Mouse (Mus musculus) liver, embryonic 13.5 days (tissue): Measurements from ENCODE around the gene Zfpl1. TPM values are rescaled to one million over a fixed set of nuclear protein-coding genes. Genes with fewer than 3 reads are reported as not detected.

ENCODE experiments used
- ATAC-seq: fragments of 200-750 bp; cut with Nextera tagmentation; 2 replicates; pipeline ENCODE4 v1.8.0; 2017; ENCODE audit warnings: low read depth, mild to moderate bottlenecking, moderate number of reproducible peaks, moderate library complexity
- DNase-seq: peaks from one replicate; pipeline ENCODE4 v3.0.0; 2022
- H3K27ac ChIP-seq: fragments of 300-500 bp; sonication (generic); 2 replicates; pipeline ENCODE4 v1.5.1; 2015; ENCODE audit warnings: moderate library complexity, mild to moderate bottlenecking, inconsistent platforms
- H3K27me3 ChIP-seq: fragments of 300-500 bp; sonication (generic); 2 replicates; pipeline ENCODE4 v1.6.1; 2015; ENCODE audit warnings: mild to moderate bottlenecking, inconsistent platforms
- H3K36me3 ChIP-seq: fragments of 300-500 bp; sonication (generic); 2 replicates; pipeline ENCODE4 v1.6.1; 2015; ENCODE audit warnings: mild to moderate bottlenecking, inconsistent platforms
- H3K4me1 ChIP-seq: fragments of 300-500 bp; sonication (generic); replicated peaks from 2 replicates; pipeline ENCODE4 v1.6.1; 2015; ENCODE audit warnings: inconsistent platforms
- H3K4me2 ChIP-seq: fragments of 300-500 bp; sonication (generic); 2 replicates; pipeline ENCODE4 v1.6.1; 2015; ENCODE audit warnings: inconsistent platforms, mild to moderate bottlenecking, moderate library complexity
- H3K4me3 ChIP-seq: fragments of 300-500 bp; sonication (generic); replicated peaks from 2 replicates; pipeline ENCODE4 v1.5.1; 2015; ENCODE audit warnings: mild to moderate bottlenecking, inconsistent platforms
- H3K9ac ChIP-seq: fragments of 300-500 bp; sonication (generic); 2 replicates; pipeline ENCODE4 v1.6.1; 2015; ENCODE audit warnings: mild to moderate bottlenecking, inconsistent platforms
- H3K9me3 ChIP-seq: fragments of 300-500 bp; sonication (generic); replicated peaks from 2 replicates; pipeline ENCODE4 v1.6.1; 2016; ENCODE audit warnings: inconsistent platforms
- WGBS: fragments of 180-500 bp; shearing (Covaris S2); methylation state at CpG from one replicate; pipeline ENCODE4 v1.1.7; 2015; ENCODE audit not compliant: insufficient replicate concordance; 5-methylcytosine and 5-hydroxymethylcytosine counted together
- polyA plus RNA-seq: library from polyadenylated mRNA; unstranded; fragments of >200 nt; fragmentation: Nextera tagmentation; extraction: Ambion mirVana; gene quantifications from 2 replicates; pipeline ENCODE4 v1.2.1, GENCODE M21; 2015

The Zfpl1 gene
- polyA plus RNA-seq, 1 experiment from 2014 or later: 22.6 TPM

DNA sequence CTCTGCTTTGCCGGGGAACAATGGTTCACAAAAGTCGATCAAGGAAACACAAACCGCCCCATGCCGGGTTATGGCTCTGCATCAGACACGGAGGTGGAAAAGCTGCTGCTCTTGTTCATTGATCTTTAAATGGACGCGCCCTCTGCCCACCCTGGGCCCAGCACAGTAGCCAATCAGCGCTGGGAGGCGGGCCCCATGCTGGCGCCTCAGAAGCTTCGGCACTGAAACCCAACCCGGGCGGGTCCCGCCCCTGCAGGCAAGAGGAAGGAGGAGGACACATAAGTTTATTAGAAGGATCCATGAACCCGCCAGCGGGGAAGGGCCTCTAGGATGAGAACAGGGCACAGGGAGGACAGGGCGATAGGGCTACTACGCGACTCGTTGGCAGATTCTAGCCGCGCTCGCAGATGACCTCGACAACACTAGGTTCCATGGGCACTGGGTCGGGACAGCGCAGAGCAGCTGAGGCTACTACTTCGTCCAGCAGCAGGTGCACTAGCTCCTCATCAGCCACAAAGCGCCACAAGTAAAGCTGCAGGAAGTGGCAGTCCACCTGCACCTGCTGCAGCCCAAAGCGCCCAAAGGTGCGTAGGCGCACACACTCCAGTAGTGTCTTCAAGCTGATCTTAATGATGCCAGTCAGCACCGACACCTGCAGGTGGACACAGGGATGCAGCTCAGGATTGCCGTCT lies 16.9 kb downstream of the Zfpl1 start, which contains the start of gene Tm7sf2:
Tm7sf2 (minus strand) TSS at position 650 of the 692 bp plus-strand sequence.
- Histone ChIP-seq H3K4me2 (peak within 1 kb of the TSS; percentile 93), H3K27me3 (no peaks in the 10 kb centered on the region), H3K36me3 (peaks cover 30% of the 10 kb centered on the region), H3K9me3 (no peaks in the 10 kb centered on the region), H3K4me3 (peak within 1 kb of the TSS; percentile 64), H3K27ac (peak within 1 kb of the TSS; percentile 84), H3K4me1 (peaks cover 42% of the 10 kb centered on the region), H3K9ac (peak within 1 kb of the TSS; percentile 79)
- peak; percentile 91 for ATAC-seq
- peak; percentile 91 for DNase-seq
- WGBS: 16% methylated on average over 33 of the region's 33 CpGs

DNA sequence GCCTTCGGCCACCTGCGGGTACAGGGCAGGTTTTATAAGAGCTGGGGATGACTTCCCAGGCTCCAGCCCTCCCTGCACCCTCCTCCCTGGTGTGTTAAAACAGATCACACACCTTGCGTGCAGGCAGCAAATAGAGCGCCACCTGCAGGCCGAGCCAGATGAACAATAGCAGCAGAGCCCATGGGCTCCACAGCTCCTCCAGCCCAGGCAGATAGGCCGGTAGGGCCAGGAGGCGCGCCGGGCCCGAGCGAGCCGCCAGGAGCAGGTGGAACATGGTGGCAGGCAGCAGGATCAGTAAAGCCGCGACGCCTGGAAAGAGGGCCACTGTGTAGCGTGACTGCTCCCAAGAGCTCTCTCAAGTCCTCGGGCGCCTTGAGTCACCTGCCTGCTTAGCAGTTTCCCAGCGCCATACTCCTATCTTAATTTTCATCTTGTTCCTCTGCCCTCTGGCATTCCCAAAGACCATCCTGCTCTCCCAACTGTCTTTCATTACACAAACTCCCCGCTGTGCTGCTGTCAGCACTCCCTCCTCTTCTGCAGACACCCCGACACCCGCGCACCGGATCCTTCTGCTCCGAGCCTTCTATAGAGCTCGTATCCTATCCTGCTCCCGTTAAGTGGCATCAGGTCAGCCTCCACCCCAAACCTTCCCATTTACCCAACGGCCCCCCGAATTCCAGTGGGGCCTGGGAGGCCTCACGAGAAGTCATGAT lies 17.6 kb downstream of the Zfpl1 start:
- Histone ChIP-seq H3K9me3 (no peaks in the 10 kb centered on the region), H3K4me2 (peak overlapping the region; percentile 93), H3K27me3 (no peaks in the 10 kb centered on the region), H3K4me3 (peak overlapping the region; percentile 64), H3K9ac (peak overlapping the region; percentile 79), H3K4me1 (peaks cover 49% of the 10 kb centered on the region), H3K27ac (peak overlapping the region; percentile 84), H3K36me3 (peaks cover 30% of the 10 kb centered on the region)
- DNase-seq (peak; percentile 83), ATAC-seq (peak; percentile 70)
- WGBS: under 1% methylated on average over 30 of the region's 30 CpGs

DNA sequence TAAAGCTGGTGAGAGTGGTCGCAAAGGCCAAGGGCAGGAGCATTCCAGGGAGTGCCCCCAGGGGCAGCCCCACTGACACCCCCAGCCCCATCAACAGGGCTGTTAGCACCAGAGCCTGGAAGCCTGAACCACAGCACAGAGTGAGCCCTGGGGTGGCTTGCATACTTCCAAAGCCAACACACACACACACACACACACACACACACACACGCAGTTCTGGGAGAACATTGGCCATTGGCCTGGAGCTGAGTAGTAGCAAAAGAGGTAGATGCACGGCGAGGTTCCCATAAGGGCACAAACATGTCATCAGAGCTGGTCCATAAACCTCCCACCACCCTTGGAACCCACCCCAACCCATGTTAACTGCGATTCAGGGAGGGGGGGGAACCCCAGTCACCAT lies 18.2 kb downstream of the Zfpl1 start:
- Histone ChIP-seq H3K4me1 (peaks cover 55% of the 10 kb centered on the region), H3K4me2 (peak overlapping the region; percentile 93), H3K27me3 (no peaks in the 10 kb centered on the region), H3K4me3 (peak overlapping the region; percentile 64), H3K36me3 (peaks cover 30% of the 10 kb centered on the region), H3K27ac (peak overlapping the region; percentile 84; the same call in 1 of the 2 replicates), H3K9ac (peak overlapping the region; percentile 79), H3K9me3 (no peaks in the 10 kb centered on the region)
- ATAC-seq (no peak), DNase-seq (no peak)
- WGBS: 44% methylated on average over 5 of the region's 5 CpGs

DNA sequence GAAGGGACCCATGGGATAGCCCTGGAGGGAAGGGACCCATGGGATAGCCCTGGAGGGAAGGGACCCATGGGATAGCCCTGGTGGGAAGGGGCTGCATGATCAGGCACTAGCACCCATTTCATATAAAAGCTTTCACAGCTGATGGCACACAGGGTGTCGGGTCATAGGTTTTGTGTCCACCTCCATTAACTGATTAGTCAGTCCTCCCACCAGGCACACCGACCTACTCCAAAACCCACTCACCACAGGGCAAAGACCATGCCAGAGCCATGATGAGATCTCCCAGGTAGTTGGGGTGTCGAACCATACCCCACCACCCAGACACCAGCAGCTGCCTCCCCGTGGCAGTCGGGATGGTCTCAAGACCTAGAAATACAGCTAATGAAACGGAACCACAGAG lies 21.7 kb downstream of the Zfpl1 start:
- Histone ChIP-seq H3K4me1 (peaks cover 70% of the 10 kb centered on the region), H3K9ac (peak overlapping the region; percentile 93; the same call in 1 of the 2 replicates), H3K4me3 (peak overlapping the region; percentile 81), H3K4me2 (peak overlapping the region; percentile 100), H3K27ac (peak overlapping the region; percentile 96), H3K36me3 (peaks cover 19% of the 10 kb centered on the region), H3K27me3 (no peaks in the 10 kb centered on the region), H3K9me3 (no peaks in the 10 kb centered on the region)
- DNase-seq: no peak
- no peak for ATAC-seq
- 88% methylated on average over 6 of the region's 6 CpGs for WGBS

DNA sequence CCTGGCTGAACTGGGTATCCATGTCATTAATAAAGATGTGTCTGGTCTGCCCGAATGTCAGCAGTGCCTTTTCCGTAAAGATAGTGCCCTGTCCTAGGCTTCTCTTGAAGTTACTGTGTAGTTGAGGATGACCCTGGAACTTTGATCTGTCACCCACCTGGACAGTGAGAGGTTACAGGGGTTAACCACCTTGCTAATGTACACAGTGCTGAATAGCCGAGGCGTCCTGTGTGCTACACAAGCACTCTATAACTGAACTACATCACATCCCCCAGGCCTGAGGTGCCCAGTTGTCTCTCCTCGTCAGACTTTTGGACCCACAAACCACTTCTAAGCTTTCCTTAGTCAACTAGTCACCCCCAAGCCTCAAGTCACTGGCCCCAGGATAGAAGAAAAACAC lies 22.3 kb downstream of the Zfpl1 start:
- Histone ChIP-seq H3K9me3 (no peaks in the 10 kb centered on the region), H3K4me1 (peaks cover 63% of the 10 kb centered on the region), H3K4me2 (peak overlapping the region; percentile 100), H3K9ac (peak overlapping the region; percentile 93), H3K27ac (peak overlapping the region; percentile 96), H3K4me3 (peak overlapping the region; percentile 81), H3K27me3 (no peaks in the 10 kb centered on the region), H3K36me3 (peaks cover 19% of the 10 kb centered on the region)
- no peak for ATAC-seq
- 47% methylated on average over 5 of the region's 5 CpGs for WGBS
- DNase-seq: no peak

DNA sequence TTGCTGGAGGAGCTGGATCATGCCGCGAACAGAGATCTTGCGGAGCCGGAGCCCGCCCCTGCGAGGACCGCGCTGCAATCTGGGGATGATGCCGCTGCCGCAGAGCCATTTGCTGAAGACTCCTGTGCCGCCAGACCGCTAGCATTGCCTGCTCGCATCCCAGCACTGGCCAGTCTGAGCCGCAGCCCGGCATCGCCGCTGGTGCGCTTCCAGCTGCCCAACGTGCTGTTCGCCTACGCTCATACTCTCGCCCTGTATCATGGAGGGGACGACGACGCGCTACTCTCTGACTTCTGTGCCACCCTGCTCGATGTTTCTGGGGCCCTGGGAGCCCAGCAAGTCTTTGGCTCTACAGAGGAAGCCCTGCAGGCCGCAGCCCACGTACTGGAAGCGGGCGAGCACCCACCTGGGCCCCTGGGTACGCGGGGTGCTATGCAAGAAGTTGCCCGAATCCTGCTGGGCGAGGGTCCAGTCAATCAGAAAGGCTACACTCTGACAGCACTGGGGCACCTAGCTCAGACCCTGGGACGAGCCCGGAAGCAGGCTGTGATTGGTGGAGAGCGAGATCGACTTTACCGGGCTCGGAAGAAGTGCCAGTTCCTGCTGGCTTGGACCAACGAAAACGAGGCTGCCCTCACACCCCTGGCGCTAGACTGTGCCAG lies 23.0 kb downstream of the Zfpl1 start:
- DNase-seq (peak; percentile 38), ATAC-seq (peak; percentile 16)
- H3K36me3 ChIP-seq: peaks cover 19% of the 10 kb centered on the region
- H3K4me3 ChIP-seq: peak overlapping the region; percentile 81
- no peaks in the 10 kb centered on the region for H3K27me3 ChIP-seq
- H3K9ac ChIP-seq: peak overlapping the region; percentile 93
- 1% methylated on average over 44 of the region's 44 CpGs for WGBS
- peak overlapping the region; percentile 96 for H3K27ac ChIP-seq
- peaks cover 60% of the 10 kb centered on the region for H3K4me1 ChIP-seq
- H3K9me3 ChIP-seq: no peaks in the 10 kb centered on the region
- H3K4me2 ChIP-seq: peak overlapping the region; percentile 100

DNA sequence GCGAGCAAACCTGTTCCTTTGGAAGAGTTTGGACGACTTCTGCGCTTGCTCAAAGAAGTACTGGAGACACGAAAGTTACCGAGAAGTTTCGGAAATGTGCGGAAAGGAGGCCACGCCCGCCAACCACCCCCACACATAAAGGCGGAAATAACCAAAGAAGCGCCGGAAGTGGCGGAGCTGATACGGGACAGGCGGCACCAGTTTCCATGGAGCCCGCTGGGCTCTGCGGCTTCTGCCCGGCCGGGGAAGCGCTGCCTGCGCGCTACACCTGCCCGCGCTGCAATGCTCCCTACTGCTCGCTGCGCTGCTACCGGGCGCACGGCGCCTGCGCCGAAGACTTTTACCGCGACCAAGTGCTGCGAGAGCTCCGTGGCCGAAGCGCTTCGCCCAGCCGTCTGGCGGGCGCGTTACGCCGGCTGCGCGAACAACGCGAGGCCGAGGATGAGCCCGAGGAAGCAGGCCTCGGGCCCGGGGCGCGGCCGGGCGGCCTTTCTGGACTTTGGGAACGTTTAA lies 23.7 kb downstream of the Zfpl1 start, which contains the start of gene Znhit2:
Znhit2 (plus strand) TSS at position 172 of the 513 bp plus-strand sequence.
- peak; percentile 74 for ATAC-seq
- Histone ChIP-seq H3K27me3 (no peaks in the 10 kb centered on the region), H3K36me3 (peaks cover 22% of the 10 kb centered on the region), H3K27ac (peak within 1 kb of the TSS; percentile 96), H3K4me2 (peak within 1 kb of the TSS; percentile 100), H3K9ac (peak within 1 kb of the TSS; percentile 93), H3K4me3 (peak within 1 kb of the TSS; percentile 81), H3K4me1 (peaks cover 60% of the 10 kb centered on the region), H3K9me3 (no peaks in the 10 kb centered on the region)
- under 1% methylated on average over 58 of the region's 58 CpGs for WGBS
- peak; percentile 87 for DNase-seq

DNA sequence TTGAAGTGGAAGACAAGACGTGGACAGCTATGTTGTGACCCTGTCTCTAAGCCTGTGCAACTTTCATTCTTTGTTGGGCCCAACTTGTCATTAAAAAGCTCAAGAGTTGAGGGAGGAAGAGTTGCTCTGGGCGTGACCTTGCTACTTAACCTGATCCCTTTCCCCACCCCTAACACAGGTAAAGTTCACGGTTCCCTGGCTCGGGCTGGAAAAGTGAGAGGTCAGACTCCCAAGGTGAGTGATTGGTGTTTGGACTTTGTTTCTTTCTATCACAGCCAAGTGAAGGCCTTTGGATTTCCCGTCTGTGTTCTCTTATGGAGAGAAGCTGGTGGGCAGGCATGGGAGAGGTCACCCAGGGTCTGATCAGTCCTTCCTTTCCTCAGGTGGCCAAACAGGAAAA lies 25.8 kb downstream of the Zfpl1 start:
- Histone ChIP-seq H3K4me2 (peak overlapping the region; percentile 85), H3K36me3 (peaks cover 43% of the 10 kb centered on the region), H3K9me3 (no peaks in the 10 kb centered on the region), H3K4me1 (peaks cover 70% of the 10 kb centered on the region), H3K27me3 (no peaks in the 10 kb centered on the region), H3K4me3 (peak overlapping the region; percentile 89), H3K9ac (peak overlapping the region; percentile 95), H3K27ac (peak overlapping the region; percentile 85)
- 59% methylated on average over 5 of the region's 5 CpGs for WGBS
- ATAC-seq: no peak
- no peak for DNase-seq

DNA sequence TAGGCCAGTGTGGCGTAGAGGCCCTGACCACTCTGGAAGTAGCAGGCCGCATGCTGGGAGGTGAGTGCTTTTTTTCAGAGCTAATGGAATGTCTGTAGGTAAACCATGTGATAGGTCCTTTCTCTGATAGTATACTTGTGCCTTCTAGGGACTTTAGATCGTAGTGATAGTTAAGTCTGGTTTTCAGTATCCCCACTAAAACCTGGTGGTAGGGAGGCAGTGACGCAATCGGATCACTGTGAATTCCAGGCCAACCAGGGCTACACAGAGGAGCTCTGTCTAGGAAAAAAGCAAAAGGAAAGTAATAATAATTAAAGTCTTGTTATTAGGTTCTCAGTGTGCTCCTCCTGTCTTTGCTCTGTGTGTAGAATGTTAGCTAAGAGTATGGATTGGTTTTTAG lies 26.2 kb downstream of the Zfpl1 start:
- Histone ChIP-seq H3K27ac (peak overlapping the region; percentile 85), H3K4me2 (peak overlapping the region; percentile 85), H3K27me3 (no peaks in the 10 kb centered on the region), H3K9ac (peak overlapping the region; percentile 95), H3K4me3 (peak overlapping the region; percentile 89), H3K36me3 (peaks cover 47% of the 10 kb centered on the region), H3K9me3 (no peaks in the 10 kb centered on the region), H3K4me1 (peaks cover 70% of the 10 kb centered on the region)
- no peak for ATAC-seq
- 13% methylated on average over 5 of the region's 5 CpGs for WGBS
- no peak for DNase-seq

DNA sequence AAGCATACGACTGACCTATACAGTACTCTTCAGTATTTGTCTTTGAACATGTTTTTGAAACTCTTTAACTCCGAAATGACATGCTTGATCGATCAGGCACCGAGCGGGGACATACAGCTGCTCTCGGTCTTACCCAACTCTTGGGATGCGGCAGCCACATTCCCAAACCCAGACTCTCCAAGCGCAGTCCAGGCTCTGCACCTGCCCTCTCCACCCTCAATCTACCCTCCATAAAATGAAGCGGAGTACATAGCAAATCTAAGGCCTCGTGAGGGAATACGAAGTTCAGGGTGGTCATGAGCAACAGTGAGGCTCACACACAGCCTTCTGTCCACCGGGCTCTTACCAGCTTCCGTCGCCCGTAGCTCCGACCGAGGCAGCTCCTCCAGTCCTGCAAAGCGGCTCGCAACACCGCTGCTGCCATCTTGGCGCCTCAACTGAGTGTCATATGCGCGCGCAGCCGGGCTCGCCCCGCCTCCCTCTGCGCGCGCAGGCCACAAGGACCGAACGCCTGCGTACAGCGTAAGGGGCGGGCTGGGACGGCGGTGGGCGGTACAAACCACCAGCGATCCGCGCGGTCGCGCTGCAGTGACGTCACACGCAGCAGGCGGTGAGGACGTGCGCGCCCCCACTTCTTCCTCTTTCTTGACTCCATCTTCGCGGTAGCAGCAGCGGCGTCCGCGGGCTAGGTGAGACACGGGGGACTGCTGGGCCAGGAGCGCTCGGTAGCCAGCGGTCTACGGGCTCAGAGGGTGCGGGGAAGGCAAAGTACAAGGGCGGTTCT lies 27.3 kb downstream of the Zfpl1 start, which contains the start of the genes Mrpl49 and Fau:
Mrpl49 (minus strand) TSS at position 473 of the 784 bp plus-strand sequence.
Fau (plus strand) TSS at position 532 of the 784 bp plus-strand sequence.
- DNase-seq (peak; percentile 97), ATAC-seq (peak; percentile 79)
- Histone ChIP-seq H3K27ac (peak within 1 kb of the TSS; percentile 85), H3K4me1 (peaks cover 68% of the 10 kb centered on the region), H3K9me3 (no peaks in the 10 kb centered on the region), H3K9ac (peak within 1 kb of the TSS; percentile 95), H3K36me3 (peaks cover 57% of the 10 kb centered on the region), H3K27me3 (no peaks in the 10 kb centered on the region), H3K4me3 (peak within 1 kb of the TSS; percentile 89), H3K4me2 (peak within 1 kb of the TSS; percentile 95)
- under 1% methylated on average over 63 of the region's 63 CpGs for WGBS
